Mouse (Mus musculus): ENCODE results near the gene Rgs10.

- TF ChIP-seq CTCF (IDR thresholded peaks at IDR 0.05) (peak; percentile 10; the same call in 1 of the 2 replicates), POLR2A (IDR thresholded peaks at IDR 0.05; ENCODE audit: insufficient read depth, low read depth, low read length) (no peak), EP300 (IDR thresholded peaks at IDR 0.05; ENCODE audit: insufficient read depth, low read depth, low read length) (no peak)
Observed at GRCm38 (mm10) chr7:128359741-128360140, 58.8 kb downstream of the Rgs10 start.

All from heart, adult 2 months (tissue).